Mouse (Mus musculus) C2C12 (cell line): ENCODE measurements around the gene Pgap3.

Experiments
- CTCF ChIP-seq: IDR thresholded peaks from one replicate; pipeline ENCODE4 v1.5.1; 2011; ENCODE audit not compliant: control insufficient read depth, insufficient read depth, insufficient read length
- MAX ChIP-seq: IDR thresholded peaks from one replicate; pipeline ENCODE4 v1.6.1; 2011; ENCODE audit warnings: mild to moderate bottlenecking, control low read depth
- MYOD1 ChIP-seq: IDR thresholded peaks from one replicate; pipeline ENCODE4 v1.6.1; 2011; ENCODE audit warnings: low read depth; ENCODE audit not compliant: control insufficient read depth, insufficient read length

- TF ChIP-seq CTCF: no peak
- no peak for TF ChIP-seq MAX
- TF ChIP-seq MYOD1: no peak
These were observed 43.4 kb upstream of the Pgap3 start for GRCm38 (mm10) chr11:98443688-98444087.
